Mouse (Mus musculus) spleen, adult 12 weeks (tissue): ENCODE data around the gene Cog3.

Experiments
- DNase-seq: peaks from one replicate; pipeline ENCODE4 v3.0.0; 2022; ENCODE audit warnings: low spot score

The Cog3 gene

GRCm38 (mm10) chr14:75697928-75698327 is 56.4 kb downstream of the Cog3 start:
- no peak for DNase-seq

GRCm38 (mm10) chr14:75696096-75696495 is 58.2 kb downstream of the Cog3 start:
- no peak for DNase-seq

GRCm38 (mm10) chr14:75690428-75690827 is 63.9 kb downstream of the Cog3 start:
- DNase-seq = no peak

- DNase-seq = no peak
These were observed 78.0 kb downstream of the Cog3 start for GRCm38 (mm10) chr14:75676316-75676715.

- DNase-seq = no peak
These were observed 85.2 kb downstream of the Cog3 start for GRCm38 (mm10) chr14:75669085-75669645.

GRCm38 (mm10) chr14:75665430-75666180 is 88.7 kb downstream of the Cog3 start:
- no peak for DNase-seq

GRCm38 (mm10) chr14:75661548-75661947 is 92.8 kb downstream of the Cog3 start:
- no peak for DNase-seq

GRCm38 (mm10) chr14:75660936-75661335 is 93.4 kb downstream of the Cog3 start:
- no peak for DNase-seq
